In genomic region chr6:83488200-83488599, GRCm38 (mm10) we compare ENCODE assay signal across 26 mouse cellular contexts. TPM values are rescaled to one million over a fixed set of nuclear protein-coding genes. Genes with fewer than 3 reads are reported as not detected.
"Had no signal": no experiment of that assay in that cellular context is flagged by ENCODE, and none has a peak within 500 bp of the region (broad histone marks: within the 10 kb centered on the region; RNA-seq: fewer than 3 reads in every experiment).

No protein-coding gene starts in this region.

- H3K4me1 ChIP-seq: kidney, embryonic 15.5 days; liver, embryonic 12.5 days; liver, embryonic 15.5 days; neural tube, embryonic 12.5 days; neural tube, embryonic 15.5 days had no signal

- H3K4me3 ChIP-seq: kidney, embryonic 15.5 days; liver, embryonic 12.5 days; liver, embryonic 15.5 days; lung, embryonic 15.5 days; neural tube, embryonic 12.5 days; neural tube, embryonic 15.5 days had no signal

- H3K9me3 ChIP-seq: kidney, embryonic 15.5 days; liver, embryonic 12.5 days; liver, embryonic 15.5 days; lung, embryonic 15.5 days; neural tube, embryonic 12.5 days; neural tube, embryonic 15.5 days had no signal

- H3K4me2 ChIP-seq: kidney, embryonic 15.5 days; liver, embryonic 12.5 days; liver, embryonic 15.5 days; lung, embryonic 15.5 days; midbrain, embryonic 11.5 days; neural tube, embryonic 12.5 days; neural tube, embryonic 15.5 days had no signal

- H3K9ac ChIP-seq: kidney, embryonic 15.5 days; liver, embryonic 12.5 days; liver, embryonic 15.5 days; lung, embryonic 15.5 days; neural tube, embryonic 12.5 days; neural tube, embryonic 15.5 days had no signal

- H3K27ac ChIP-seq: kidney, embryonic 15.5 days; liver, embryonic 12.5 days; liver, embryonic 15.5 days; lung, embryonic 15.5 days; neural tube, embryonic 12.5 days; neural tube, embryonic 15.5 days; stomach, postnatal 0 days had no signal

- DNase-seq: kidney, adult 8-10 months; kidney, postnatal 10 days; kidney, postnatal 36 days; liver; lung, adult 18-20 months; lung, postnatal 10 days; lung, postnatal 36 days; midbrain, embryonic 14.5 days; right cerebral cortex, adult 18-20 months; right cerebral cortex, postnatal 14 days; right cerebral cortex, postnatal 4 days; thymus, adult 2 months; thymus, postnatal 14 days; thymus, postnatal 4 days had no signal

- H3K27me3 ChIP-seq: kidney, embryonic 15.5 days; liver, embryonic 12.5 days; liver, embryonic 15.5 days; lung, embryonic 15.5 days; neural tube, embryonic 12.5 days; neural tube, embryonic 15.5 days had no signal

RNA-seq across cellular contexts. Expression of gene Actg2, which starts 47.9 kb away (rescaled TPM):
- total RNA-seq: layer of hippocampus, adult 18-20 months; left cerebral cortex, postnatal 25 days; megakaryocyte progenitor cell, adult 5-6 weeks; megakaryocyte-erythroid progenitor cell, adult 5-6 weeks had no signal
